Mouse (Mus musculus): ENCODE data around the gene BB287469.
"Not testable (repeated sequence)": the region's sequence is repeated elsewhere in the genome, so short reads cannot be mapped to it uniquely, and the experiment has no call there.

The BB287469 gene

GRCm38 (mm10) chr12:87816277-87816676 lies at the start of gene BB287469:
Gene BB287469 (plus strand): TSS chr12:87816577.
- not testable (repeated sequence) for DNase-seq (ENCODE audit: low read depth)

GRCm38 (mm10) chr12:87775655-87776054 lies 40.7 kb upstream of the BB287469 start, which contains the start of gene Gm21319:
Gene Gm21319 (minus strand): TSS chr12:87775755.
- DNase-seq (ENCODE audit: low read depth): not testable (repeated sequence)

- not testable (repeated sequence) for DNase-seq (ENCODE audit: low read depth)
Observed at GRCm38 (mm10) chr12:87795212-87795611, 21.2 kb upstream of the BB287469 start, which contains the start of gene Gm21936. Gene Gm21936 (plus strand): TSS chr12:87795512.

GRCm38 (mm10) chr12:87797971-87798370 lies 18.4 kb upstream of the BB287469 start:
- not testable (repeated sequence) for DNase-seq (ENCODE audit: low read depth)

GRCm38 (mm10) chr12:87842239-87842638 lies 25.9 kb downstream of the BB287469 start, which contains the start of gene Gm2001:
Gene Gm2001 (minus strand): TSS chr12:87842339.
- not testable (repeated sequence) for DNase-seq (ENCODE audit: low read depth)

- not testable (repeated sequence) for DNase-seq (ENCODE audit: low read depth)
Observed at GRCm38 (mm10) chr12:87850657-87851056, 34.3 kb downstream of the BB287469 start.

GRCm38 (mm10) chr12:87856067-87856466 lies 39.7 kb downstream of the BB287469 start:
- DNase-seq (ENCODE audit: low read depth): not testable (repeated sequence)

- not testable (repeated sequence) for DNase-seq (ENCODE audit: low read depth)
Observed at GRCm38 (mm10) chr12:87861740-87862692, 45.6 kb downstream of the BB287469 start.

- not testable (repeated sequence) for DNase-seq (ENCODE audit: low read depth)
Observed at GRCm38 (mm10) chr12:87863638-87864037, 47.3 kb downstream of the BB287469 start.

GRCm38 (mm10) chr12:87864048-87864447 lies 47.7 kb downstream of the BB287469 start:
- DNase-seq (ENCODE audit: low read depth): not testable (repeated sequence)

Data from c-Kit-positive CD71-negative TER-119-negative erythroid progenitor cells, embryonic 14.5 days (primary cell).